Mouse (Mus musculus): ENCODE data around the gene Dnmt3l.

DNA sequence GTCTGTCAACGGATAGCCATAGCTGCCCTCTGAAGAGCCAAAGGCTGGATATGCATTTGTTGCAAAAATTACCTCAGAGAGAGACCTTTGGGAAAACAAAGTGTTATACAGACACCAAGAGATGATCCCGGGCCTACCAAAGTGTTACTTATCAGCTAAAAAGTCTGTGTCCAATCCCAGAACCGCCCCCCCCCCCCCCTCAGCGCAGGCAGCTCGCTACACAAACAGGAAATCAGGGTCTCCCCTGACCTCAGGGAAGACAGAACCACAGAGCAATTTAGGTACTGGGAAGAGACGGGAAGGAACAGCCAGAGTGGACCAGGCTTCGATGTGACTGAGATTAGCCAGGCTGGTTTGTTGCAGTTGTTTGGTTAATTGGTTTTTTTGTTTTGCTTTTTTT is 34.5 kb upstream of the Dnmt3l start:
- TF ChIP-seq CTCF (IDR thresholded peaks at IDR 0.05; ENCODE audit: low read depth, low read length) (no peak), POLR2A (IDR thresholded peaks at IDR 0.05; ENCODE audit: extremely low read depth, insufficient read depth, low read length) (no peak)

Measured in liver, adult 2 months (tissue).